Mouse (Mus musculus) midbrain, embryonic 14.5 days (tissue): Measurements from ENCODE around the gene Brms1. TPM values are rescaled to one million over a fixed set of nuclear protein-coding genes. Genes with fewer than 3 reads are reported as not detected.
"Not testable (repeated sequence)": the region's sequence is repeated elsewhere in the genome, so short reads cannot be mapped to it uniquely, and the experiment has no call there.

ENCODE experiments used
- ATAC-seq: fragments of 200-750 bp; cut with Nextera tagmentation; 2 replicates; pipeline ENCODE4 v1.8.0; 2017; ENCODE audit warnings: moderate number of reproducible peaks, moderate library complexity; ENCODE audit not compliant: low FRiP score, low TSS enrichment
- DNase-seq: peaks from one replicate; pipeline ENCODE4 v3.0.0-alpha.2; 2015
- H3K27ac ChIP-seq: fragments of 300-500 bp; sonication (generic); replicated peaks from 2 replicates; pipeline ENCODE4 v1.5.1; 2014; ENCODE audit warnings: mild to moderate bottlenecking, low read depth, low read length, moderate library complexity
- H3K27me3 ChIP-seq: fragments of 300-500 bp; sonication (generic); 2 replicates; pipeline ENCODE4 v1.6.1; 2014; ENCODE audit warnings: low read length, control low read depth, mixed read lengths; ENCODE audit not compliant: control insufficient read depth, insufficient read depth
- H3K36me3 ChIP-seq: fragments of 300-500 bp; sonication (generic); 2 replicates; pipeline ENCODE4 v1.6.1; 2014; ENCODE audit warnings: low read length, control low read depth; ENCODE audit not compliant: control insufficient read depth, insufficient read depth
- H3K4me1 ChIP-seq: fragments of 300-500 bp; sonication (generic); 2 replicates; pipeline ENCODE4 v1.6.1; 2014; ENCODE audit warnings: mild to moderate bottlenecking, antibody characterized with exemption, low read length, control low read depth; ENCODE audit not compliant: control insufficient read depth, insufficient read depth
- H3K4me2 ChIP-seq: fragments of 300-500 bp; sonication (generic); 2 replicates; pipeline ENCODE4 v1.6.1; 2014; ENCODE audit warnings: mild to moderate bottlenecking, low read length, moderate library complexity
- H3K4me3 ChIP-seq: fragments of 300-500 bp; sonication (generic); replicated peaks from 2 replicates; pipeline ENCODE4 v1.5.1; 2014; ENCODE audit warnings: low read depth, low read length
- H3K9ac ChIP-seq: fragments of 300-500 bp; sonication (generic); replicated peaks from 2 replicates; pipeline ENCODE4 v1.6.1; 2014; ENCODE audit warnings: mild to moderate bottlenecking, low read length, moderate library complexity
- H3K9me3 ChIP-seq: fragments of 300-500 bp; sonication (generic); 2 replicates; pipeline ENCODE4 v1.6.1; 2016; ENCODE audit warnings: low read length, control low read depth, mixed read lengths; ENCODE audit not compliant: control insufficient read depth
- WGBS: fragments of 180-500 bp; shearing (Covaris S2); extraction: QIAGEN DNeasy Blood & Tissue Kit; methylation state at CpG from one replicate; pipeline ENCODE4 v1.1.7; 2014; 5-methylcytosine and 5-hydroxymethylcytosine counted together
- polyA plus RNA-seq: library from polyadenylated mRNA; unstranded; fragments of >200 nt; fragmentation: Nextera tagmentation; extraction: Ambion mirVana; gene quantifications from 2 replicates; pipeline ENCODE4 v1.2.1, GENCODE M21; 2014

Brms1 gene
- polyA plus RNA-seq, 1 experiment from 2014 or later, result 39.0 TPM

DNA sequence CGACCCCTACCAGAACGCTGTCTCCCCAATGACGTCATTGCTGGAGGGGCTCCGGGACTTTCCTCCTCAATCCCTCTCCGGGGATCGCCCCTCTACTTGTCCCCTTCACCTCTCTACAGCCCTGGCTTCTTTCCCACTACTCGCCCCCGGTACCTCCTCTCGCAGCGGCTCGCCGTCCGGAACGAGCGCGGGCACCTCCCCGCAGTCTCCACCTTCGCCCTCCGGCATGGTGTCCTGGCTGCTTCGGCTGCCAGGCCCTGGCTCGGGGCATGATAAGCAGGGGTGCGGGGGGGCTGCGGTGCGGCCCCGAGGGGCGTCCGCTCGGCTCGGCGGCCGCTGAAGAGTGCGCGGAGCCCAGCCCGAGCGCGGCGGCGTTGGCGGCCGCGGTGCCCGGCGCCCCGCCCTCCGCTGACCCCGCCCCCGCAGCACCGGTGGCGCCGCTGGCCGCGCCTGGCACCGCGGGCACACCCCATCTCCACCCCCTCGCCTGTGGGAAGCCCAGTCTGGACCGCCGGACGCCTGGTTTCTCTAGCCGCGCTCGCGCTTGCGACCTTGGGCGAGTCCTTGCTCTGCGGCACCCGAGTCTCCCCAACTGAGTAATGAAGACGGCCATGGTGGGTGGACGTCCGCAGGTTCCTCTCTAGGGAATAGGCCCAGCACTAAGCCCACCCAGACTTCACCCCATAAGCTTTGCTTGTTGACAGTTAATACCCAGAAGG lies 44.1 kb downstream of the Brms1 start, which contains the start of gene Tmem151a:
Gene Tmem151a (minus strand): TSS at position 387 of the 719 bp plus-strand sequence.
- Histone ChIP-seq H3K4me2 (peak within 1 kb of the TSS; percentile 73), H3K4me3 (peak within 1 kb of the TSS; percentile 52), H3K9ac (peak within 1 kb of the TSS; percentile 65), H3K9me3 (no peaks in the 10 kb centered on the region), H3K4me1 (peaks cover 15% of the 10 kb centered on the region; the same call in 1 of the 2 replicates), H3K27me3 (peaks cover 59% of the 10 kb centered on the region), H3K36me3 (peaks cover 6% of the 10 kb centered on the region; the same call in 1 of the 2 replicates), H3K27ac (no peak within 1 kb of the TSS)
- under 1% methylated on average over 69 of the region's 69 CpGs for WGBS
- DNase-seq (peak; percentile 48), ATAC-seq (no peak)

DNA sequence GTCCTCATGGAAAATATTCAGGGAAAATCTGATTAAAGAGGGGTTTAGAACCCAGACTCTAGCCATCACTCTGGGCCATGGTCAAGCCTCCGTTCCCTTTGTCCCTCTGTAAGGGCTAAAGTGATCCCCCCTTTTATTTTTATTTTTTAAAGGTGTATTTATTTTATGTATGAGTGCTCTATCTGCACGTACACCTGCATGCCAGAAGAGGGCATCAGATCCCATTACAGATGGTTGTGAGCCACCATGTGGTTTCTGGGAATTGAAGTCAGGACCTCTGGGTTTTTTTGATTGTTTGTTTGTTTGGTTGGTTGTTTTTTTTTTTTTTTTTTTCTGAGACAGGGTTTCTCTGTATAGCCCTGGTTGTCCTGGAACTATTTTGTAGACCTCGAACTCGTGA lies 45.4 kb downstream of the Brms1 start:
- H3K27me3 ChIP-seq, result peaks cover 47% of the 10 kb centered on the region
- not testable (repeated sequence) for ATAC-seq
- 60% methylated on average over 4 of the region's 4 CpGs for WGBS

GRCm38 (mm10) chr19:5087884-5088728 lies 47.0 kb downstream of the Brms1 start, which contains the start of gene Yif1a:
Gene Yif1a (plus strand): TSS chr19:5088538.
- Histone ChIP-seq H3K9me3 (no peaks in the 10 kb centered on the region), H3K27ac (peak within 1 kb of the TSS; percentile 89), H3K4me1 (peaks cover 15% of the 10 kb centered on the region; the same call in 1 of the 2 replicates), H3K36me3 (peaks cover 34% of the 10 kb centered on the region), H3K9ac (peak within 1 kb of the TSS; percentile 67), H3K27me3 (peaks cover 32% of the 10 kb centered on the region), H3K4me3 (peak within 1 kb of the TSS; percentile 75), H3K4me2 (peak within 1 kb of the TSS; percentile 74)
- ATAC-seq (peak; percentile 93), DNase-seq (peak; percentile 98)
- under 1% methylated on average over 58 of the region's 58 CpGs for WGBS

More for the DNA sequence above, 45.4 kb downstream of the Brms1 start:
- H3K36me3 ChIP-seq, result peaks cover 18% of the 10 kb centered on the region
- not testable (repeated sequence) for H3K27ac ChIP-seq, H3K4me3 ChIP-seq, H3K9ac ChIP-seq, H3K4me2 ChIP-seq, H3K9me3 ChIP-seq, DNase-seq
- peaks cover 15% of the 10 kb centered on the region; the same call in 1 of the 2 replicates for H3K4me1 ChIP-seq

GRCm38 (mm10) chr19:5089324-5089723 lies 48.2 kb downstream of the Brms1 start:
- Histone ChIP-seq H3K27ac (no peak overlapping the region), H3K4me2 (peak overlapping the region; percentile 74), H3K27me3 (peaks cover 21% of the 10 kb centered on the region), H3K4me3 (peak overlapping the region; percentile 75), H3K9ac (0 out of 2 replicates have a peak overlapping the region, but pooled peaks have one; percentile 67), H3K4me1 (peaks cover 23% of the 10 kb centered on the region), H3K9me3 (no peaks in the 10 kb centered on the region), H3K36me3 (peaks cover 42% of the 10 kb centered on the region)
- 90% methylated on average over 4 of the region's 4 CpGs for WGBS
- DNase-seq (no peak), ATAC-seq (no peak)

- H3K27me3 ChIP-seq, result no peaks in the 10 kb centered on the region
- ATAC-seq (no peak), DNase-seq (no peak)
- H3K36me3 ChIP-seq, result peaks cover 42% of the 10 kb centered on the region
- H3K4me1 ChIP-seq, result peaks cover 47% of the 10 kb centered on the region
- H3K9me3 ChIP-seq, result no peaks in the 10 kb centered on the region
- H3K27ac ChIP-seq, result no peak overlapping the region
- no peak overlapping the region for H3K4me3 ChIP-seq
- 89% methylated on average over 10 of the region's 10 CpGs for WGBS
- no peak overlapping the region for H3K4me2 ChIP-seq
- no peak overlapping the region for H3K9ac ChIP-seq
Observed at GRCm38 (mm10) chr19:5092083-5092482, 50.9 kb downstream of the Brms1 start.

GRCm38 (mm10) chr19:5093481-5094242 lies 52.5 kb downstream of the Brms1 start:
- Histone ChIP-seq H3K27me3 (no peaks in the 10 kb centered on the region), H3K27ac (peak overlapping the region; percentile 96), H3K36me3 (peaks cover 42% of the 10 kb centered on the region), H3K4me3 (peak overlapping the region; percentile 89; the same call in 1 of the 2 replicates), H3K9me3 (no peaks in the 10 kb centered on the region), H3K4me1 (peaks cover 49% of the 10 kb centered on the region), H3K9ac (peak overlapping the region; percentile 99; the same call in 1 of the 2 replicates), H3K4me2 (peak overlapping the region; percentile 92)
- DNase-seq (no peak), ATAC-seq (no peak)
- WGBS, result 75% methylated on average over 12 of the region's 12 CpGs

DNA sequence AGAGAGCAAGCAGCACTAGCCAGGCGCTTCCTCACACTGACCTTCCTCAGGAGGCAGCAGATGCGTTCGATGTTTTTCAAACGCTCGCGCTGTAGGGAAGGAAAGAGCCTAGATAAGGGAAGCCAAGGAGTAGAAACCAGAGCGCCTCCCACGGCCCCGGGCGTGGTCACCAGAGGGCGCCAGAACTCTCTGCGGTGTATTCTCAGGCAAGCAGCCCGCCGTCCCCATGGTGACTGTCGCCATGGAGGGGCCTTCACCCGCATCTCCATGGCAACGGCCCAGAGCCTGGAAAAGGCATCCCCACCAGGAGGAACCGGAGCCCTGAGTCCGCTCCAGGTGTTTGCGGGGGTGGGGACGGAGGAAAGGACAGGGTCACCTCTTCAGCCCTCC lies 53.1 kb downstream of the Brms1 start:
- H3K27me3 ChIP-seq, result no peaks in the 10 kb centered on the region
- under 1% methylated on average over 21 of the region's 21 CpGs for WGBS
- no peaks in the 10 kb centered on the region for H3K9me3 ChIP-seq
- peaks cover 50% of the 10 kb centered on the region for H3K4me1 ChIP-seq
- peak overlapping the region; percentile 92 for H3K4me2 ChIP-seq
- H3K9ac ChIP-seq, result peak overlapping the region; percentile 99
- H3K36me3 ChIP-seq, result peaks cover 45% of the 10 kb centered on the region
- DNase-seq, result peak; percentile 98
- peak overlapping the region; percentile 96 for H3K27ac ChIP-seq
- ATAC-seq, result peak; percentile 76
- H3K4me3 ChIP-seq, result peak overlapping the region; percentile 89
